Mouse (Mus musculus) hindbrain, embryonic 16.5 days (tissue): Measurements from ENCODE around the gene Ppp1r26. TPM values are rescaled to one million over a fixed set of nuclear protein-coding genes. Genes with fewer than 3 reads are reported as not detected.
A peak's percentile ranks its signal among the peaks of the same experiment; 100 is the strongest.

ENCODE experiments used
- ATAC-seq: fragments of 200-750 bp; cut with Nextera tagmentation; 2 replicates; pipeline ENCODE4 v1.8.0; 2017; ENCODE audit warnings: moderate TSS enrichment, moderate library complexity
- H3K27ac ChIP-seq: fragments of 300-500 bp; sonication (generic); 2 replicates; pipeline ENCODE4 v1.5.1; 2014; ENCODE audit warnings: low read depth, mild to moderate bottlenecking, control low read depth, low read length, moderate library complexity
- H3K27me3 ChIP-seq: fragments of 300-500 bp; sonication (generic); replicated peaks from 2 replicates; pipeline ENCODE4 v1.6.1; 2014; ENCODE audit warnings: low read length; ENCODE audit not compliant: control insufficient read depth, insufficient read depth
- H3K36me3 ChIP-seq: fragments of 300-500 bp; sonication (generic); 2 replicates; pipeline ENCODE4 v1.6.1; 2014; ENCODE audit warnings: mild to moderate bottlenecking, low read length, moderate library complexity, mixed read lengths; ENCODE audit not compliant: control insufficient read depth, insufficient read depth
- H3K4me1 ChIP-seq: fragments of 300-500 bp; sonication (generic); 2 replicates; pipeline ENCODE4 v1.6.1; 2014; ENCODE audit warnings: low read depth, low read length; ENCODE audit not compliant: control insufficient read depth, insufficient read depth
- H3K4me2 ChIP-seq: fragments of 300-500 bp; sonication (generic); 2 replicates; pipeline ENCODE4 v1.6.1; 2014; ENCODE audit warnings: mild to moderate bottlenecking, low read length, control low read depth, moderate library complexity
- H3K4me3 ChIP-seq: fragments of 300-500 bp; sonication (generic); 2 replicates; pipeline ENCODE4 v1.5.1; 2014; ENCODE audit warnings: mild to moderate bottlenecking, low read length, control low read depth, moderate library complexity
- H3K9ac ChIP-seq: fragments of 300-500 bp; sonication (generic); 2 replicates; pipeline ENCODE4 v1.6.1; 2014; ENCODE audit warnings: low read depth, mild to moderate bottlenecking, control low read depth, low read length, moderate library complexity
- H3K9me3 ChIP-seq: fragments of 300-500 bp; sonication (generic); 2 replicates; pipeline ENCODE4 v1.6.1; 2014; ENCODE audit warnings: mild to moderate bottlenecking, low read length, moderate library complexity; ENCODE audit not compliant: control insufficient read depth
- WGBS: fragments of 180-500 bp; shearing (Covaris S2); extraction: QIAGEN DNeasy Blood & Tissue Kit; methylation state at CpG from one replicate; pipeline ENCODE4 v1.1.7; 2014; 5-methylcytosine and 5-hydroxymethylcytosine counted together
- polyA plus RNA-seq: library from polyadenylated mRNA; unstranded; fragments of >200 nt; fragmentation: Nextera tagmentation; extraction: Ambion mirVana; gene quantifications from 2 replicates; pipeline ENCODE4 v1.2.1, GENCODE M21; 2015

The Ppp1r26 gene
- 14.5 and 17.4 TPM in 2 replicates for polyA plus RNA-seq

- Histone ChIP-seq H3K4me3 (peak within 1 kb of the TSS; percentile 72), H3K9ac (peak within 1 kb of the TSS; percentile 83), H3K4me2 (peak within 1 kb of the TSS; percentile 88), H3K36me3 (peaks cover 10% of the 10 kb centered on the region; the same call in 1 of the 2 replicates), H3K4me1 (peaks cover 10% of the 10 kb centered on the region), H3K27ac (peak within 1 kb of the TSS; percentile 80), H3K9me3 (no peaks in the 10 kb centered on the region), H3K27me3 (no peaks in the 10 kb centered on the region)
- WGBS = under 1% methylated on average over 54 of the region's 118 CpGs
- peak; percentile 85 for ATAC-seq
Observed at GRCm38 (mm10) chr2:28446515-28447314, at the start of gene Ppp1r26. Gene Ppp1r26 (plus strand): TSS chr2:28446800.

- no peak overlapping the region for H3K4me3 ChIP-seq
- no peak for ATAC-seq
- WGBS = 26% methylated on average over 2 of the region's 2 CpGs
- H3K4me2 ChIP-seq = no peak overlapping the region
- H3K9me3 ChIP-seq = no peaks in the 10 kb centered on the region
- H3K9ac ChIP-seq = no peak overlapping the region
- H3K27ac ChIP-seq = no peak overlapping the region; the same call in 1 of the 2 replicates
- H3K4me1 ChIP-seq = peaks cover 16% of the 10 kb centered on the region
- no peaks in the 10 kb centered on the region for H3K36me3 ChIP-seq
- H3K27me3 ChIP-seq = no peaks in the 10 kb centered on the region
Observed at GRCm38 (mm10) chr2:28396928-28397327, 49.7 kb upstream of the Ppp1r26 start.

- Histone ChIP-seq H3K4me2 (no peak overlapping the region), H3K9ac (peak overlapping the region; percentile 42; the same call in 1 of the 2 replicates), H3K27ac (peak overlapping the region; percentile 55), H3K27me3 (no peaks in the 10 kb centered on the region), H3K4me1 (peaks cover 17% of the 10 kb centered on the region), H3K4me3 (no peak overlapping the region), H3K9me3 (no peaks in the 10 kb centered on the region), H3K36me3 (no peaks in the 10 kb centered on the region)
- peak; percentile 53; the same call in 1 of the 2 replicates for ATAC-seq
- WGBS = 41% methylated on average over 4 of the region's 4 CpGs
Observed at GRCm38 (mm10) chr2:28397417-28398119, 49.0 kb upstream of the Ppp1r26 start.

- no peak overlapping the region for H3K9ac ChIP-seq
- peaks cover 14% of the 10 kb centered on the region for H3K4me1 ChIP-seq
- no peaks in the 10 kb centered on the region for H3K9me3 ChIP-seq
- ATAC-seq = peak; percentile 60
- 45% methylated on average over 11 of the region's 11 CpGs for WGBS
- H3K27ac ChIP-seq = no peak overlapping the region
- H3K36me3 ChIP-seq = no peaks in the 10 kb centered on the region
- no peak overlapping the region for H3K4me3 ChIP-seq
- H3K4me2 ChIP-seq = no peak overlapping the region
- H3K27me3 ChIP-seq = no peaks in the 10 kb centered on the region
Observed at GRCm38 (mm10) chr2:28401647-28402046, 45.0 kb upstream of the Ppp1r26 start.

- Histone ChIP-seq H3K36me3 (no peaks in the 10 kb centered on the region), H3K4me3 (no peak overlapping the region), H3K27ac (no peak overlapping the region), H3K27me3 (no peaks in the 10 kb centered on the region), H3K9me3 (no peaks in the 10 kb centered on the region), H3K4me1 (peaks cover 9% of the 10 kb centered on the region), H3K9ac (no peak overlapping the region), H3K4me2 (no peak overlapping the region)
- no peak for ATAC-seq
Observed at GRCm38 (mm10) chr2:28402128-28402527, 44.5 kb upstream of the Ppp1r26 start.

GRCm38 (mm10) chr2:28407796-28408195 is 38.8 kb upstream of the Ppp1r26 start:
- no peaks in the 10 kb centered on the region; the same call in none of the 2 replicates for H3K4me1 ChIP-seq
- no peak for ATAC-seq
- no peak overlapping the region for H3K27ac ChIP-seq
- no peaks in the 10 kb centered on the region for H3K36me3 ChIP-seq
- WGBS = 69% methylated on average over 7 of the region's 7 CpGs
- H3K9ac ChIP-seq = no peak overlapping the region
- no peak overlapping the region for H3K4me2 ChIP-seq
- no peak overlapping the region for H3K4me3 ChIP-seq
- no peaks in the 10 kb centered on the region for H3K27me3 ChIP-seq
- no peaks in the 10 kb centered on the region for H3K9me3 ChIP-seq

GRCm38 (mm10) chr2:28409144-28409543 is 37.5 kb upstream of the Ppp1r26 start:
- Histone ChIP-seq H3K9ac (no peak overlapping the region), H3K9me3 (no peaks in the 10 kb centered on the region), H3K4me3 (no peak overlapping the region), H3K27me3 (no peaks in the 10 kb centered on the region), H3K27ac (no peak overlapping the region), H3K4me2 (no peak overlapping the region), H3K36me3 (no peaks in the 10 kb centered on the region), H3K4me1 (no peaks in the 10 kb centered on the region; the same call in none of the 2 replicates)
- WGBS = 82% methylated on average over 4 of the region's 4 CpGs
- ATAC-seq = no peak

- H3K9ac ChIP-seq = no peak overlapping the region
- H3K4me2 ChIP-seq = no peak overlapping the region
- H3K4me1 ChIP-seq = no peaks in the 10 kb centered on the region; the same call in none of the 2 replicates
- no peaks in the 10 kb centered on the region for H3K9me3 ChIP-seq
- H3K27me3 ChIP-seq = no peaks in the 10 kb centered on the region
- WGBS = 39% methylated on average over 3 of the region's 3 CpGs
- H3K27ac ChIP-seq = no peak overlapping the region
- ATAC-seq = 0 out of 2 replicates have a peak, but pooled peaks have one; percentile 30
- H3K4me3 ChIP-seq = no peak overlapping the region
- no peaks in the 10 kb centered on the region for H3K36me3 ChIP-seq
Observed at GRCm38 (mm10) chr2:28409566-28409965, 37.0 kb upstream of the Ppp1r26 start.

- H3K4me2 ChIP-seq = no peak overlapping the region
- H3K36me3 ChIP-seq = no peaks in the 10 kb centered on the region
- H3K27me3 ChIP-seq = no peaks in the 10 kb centered on the region
- ATAC-seq = 0 out of 2 replicates have a peak, but pooled peaks have one; percentile 35
- H3K4me3 ChIP-seq = no peak overlapping the region
- no peak overlapping the region for H3K9ac ChIP-seq
- WGBS = 73% methylated on average over 6 of the region's 6 CpGs
- H3K9me3 ChIP-seq = no peaks in the 10 kb centered on the region
- H3K4me1 ChIP-seq = peaks cover 10% of the 10 kb centered on the region
- H3K27ac ChIP-seq = no peak overlapping the region
Observed at GRCm38 (mm10) chr2:28412936-28413335, 33.7 kb upstream of the Ppp1r26 start.
